Mouse (Mus musculus) forebrain, embryonic 16.5 days (tissue): Measurements from ENCODE around the gene Ccdc114. TPM values are rescaled to one million over a fixed set of nuclear protein-coding genes. Genes with fewer than 3 reads are reported as not detected.

Experiments
- ATAC-seq: fragments of 200-750 bp; cut with Nextera tagmentation; 2 replicates; pipeline ENCODE4 v1.8.0; 2017; ENCODE audit warnings: mild to moderate bottlenecking, moderate library complexity
- H3K27ac ChIP-seq: fragments of 300-500 bp; sonication (generic); 2 replicates; pipeline ENCODE4 v1.5.1; 2014; ENCODE audit warnings: low read length, control low read depth
- H3K27me3 ChIP-seq: fragments of 300-500 bp; sonication (generic); replicated peaks from 2 replicates; pipeline ENCODE4 v1.6.1; 2014; ENCODE audit warnings: low read length; ENCODE audit not compliant: control insufficient read depth, insufficient read depth
- H3K36me3 ChIP-seq: fragments of 300-500 bp; sonication (generic); 2 replicates; pipeline ENCODE4 v1.6.1; 2014; ENCODE audit not compliant: control insufficient read depth, insufficient read depth
- H3K4me1 ChIP-seq: fragments of 300-500 bp; sonication (generic); replicated peaks from 2 replicates; pipeline ENCODE4 v1.6.1; 2014; ENCODE audit warnings: low read length; ENCODE audit not compliant: control insufficient read depth, insufficient read depth
- H3K4me2 ChIP-seq: fragments of 300-500 bp; sonication (generic); 2 replicates; pipeline ENCODE4 v1.6.1; 2014; ENCODE audit warnings: mild to moderate bottlenecking, low read length, control low read depth
- H3K4me3 ChIP-seq: fragments of 300-500 bp; sonication (generic); replicated peaks from 2 replicates; pipeline ENCODE4 v1.5.1; 2014; ENCODE audit warnings: mild to moderate bottlenecking, low read length, control low read depth
- H3K9ac ChIP-seq: fragments of 300-500 bp; sonication (generic); replicated peaks from 2 replicates; pipeline ENCODE4 v1.6.1; 2014; ENCODE audit warnings: low read depth, low read length, control low read depth
- H3K9me3 ChIP-seq: fragments of 300-500 bp; sonication (generic); 2 replicates; pipeline ENCODE4 v1.6.1; 2016; ENCODE audit warnings: low read length; ENCODE audit not compliant: control insufficient read depth
- WGBS: fragments of 180-500 bp; shearing (Covaris S2); extraction: QIAGEN DNeasy Blood & Tissue Kit; methylation state at CpG from one replicate; pipeline ENCODE4 v1.1.7; 2014; 5-methylcytosine and 5-hydroxymethylcytosine counted together
- polyA plus RNA-seq: library from polyadenylated mRNA; unstranded; fragments of >200 nt; fragmentation: Nextera tagmentation; extraction: Ambion mirVana; gene quantifications from 2 replicates; pipeline ENCODE4 v1.2.1, GENCODE M21; 2015

Gene Ccdc114
- polyA plus RNA-seq, 1 experiment from 2014 or later = 4.6 TPM

DNA sequence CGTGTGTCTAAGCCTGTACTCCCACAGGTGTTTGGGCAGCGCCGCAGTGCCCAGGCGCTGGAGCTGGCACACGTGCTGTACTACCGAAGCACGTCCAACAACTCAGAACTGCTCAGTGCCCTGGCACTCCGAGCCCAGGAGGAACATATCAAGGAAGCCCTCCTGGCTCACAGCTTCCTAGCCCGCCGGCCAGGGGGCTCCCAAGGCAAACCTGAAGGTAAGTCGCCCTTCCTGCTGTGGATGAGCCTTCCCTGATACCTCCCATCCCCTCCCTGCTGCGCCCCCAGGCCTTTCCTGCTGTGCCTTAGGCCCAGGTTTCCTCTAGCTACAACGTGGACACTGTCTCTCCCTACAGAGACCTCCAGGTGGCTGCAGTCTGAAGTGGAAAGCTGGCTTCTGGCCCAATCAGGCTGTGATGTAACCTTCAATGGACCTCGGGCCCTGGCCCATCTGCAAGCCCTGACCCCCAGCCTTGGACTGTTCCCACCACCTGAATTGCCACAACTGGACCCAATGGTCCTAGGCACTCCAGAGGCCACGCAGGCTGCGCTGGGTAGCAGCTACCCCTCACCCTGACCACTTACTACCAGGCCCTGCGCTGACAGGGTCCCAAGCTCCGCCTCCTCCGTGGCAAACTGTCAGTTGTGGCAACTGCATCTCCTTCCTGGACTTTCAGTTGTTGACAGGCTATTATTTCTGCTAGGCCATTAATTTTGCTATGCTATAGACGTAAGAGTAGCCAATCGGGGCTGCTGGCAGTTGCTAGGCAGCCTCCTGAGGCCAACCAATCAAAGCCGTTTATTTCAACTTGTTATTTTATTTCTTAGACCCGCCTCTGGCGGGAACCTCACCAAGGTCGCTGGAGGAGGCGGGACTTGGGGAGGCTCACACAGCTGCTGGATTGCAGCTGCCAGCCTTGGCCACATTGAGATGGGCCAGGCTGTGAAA is 7.5 kb upstream of the Ccdc114 start:
- ATAC-seq = peak; percentile 90
- no peaks in the 10 kb centered on the region for H3K9me3 ChIP-seq
- H3K27me3 ChIP-seq = no peaks in the 10 kb centered on the region
- H3K27ac ChIP-seq = peak overlapping the region; percentile 90
- H3K4me2 ChIP-seq = peak overlapping the region; percentile 62
- whole genome bisulfite sequencing = 26% methylated on average over 26 of the region's 26 CpGs
- H3K9ac ChIP-seq = peak overlapping the region; percentile 64
- peaks cover 22% of the 10 kb centered on the region for H3K4me1 ChIP-seq
- H3K4me3 ChIP-seq = peak overlapping the region; percentile 40
- H3K36me3 ChIP-seq = no peaks in the 10 kb centered on the region

GRCm38 (mm10) chr7:45917004-45917704 is 6.7 kb upstream of the Ccdc114 start:
- peak overlapping the region; percentile 90 for H3K27ac ChIP-seq
- H3K9ac ChIP-seq = peak overlapping the region; percentile 64; the same call in 1 of the 2 replicates
- 33% methylated on average over 13 of the region's 13 CpGs for WGBS
- no peak; the same call in 1 of the 2 replicates for ATAC-seq
- H3K9me3 ChIP-seq = no peaks in the 10 kb centered on the region
- no peaks in the 10 kb centered on the region for H3K36me3 ChIP-seq
- H3K4me1 ChIP-seq = peaks cover 22% of the 10 kb centered on the region
- no peaks in the 10 kb centered on the region for H3K27me3 ChIP-seq
- peak overlapping the region; percentile 62 for H3K4me2 ChIP-seq
- peak overlapping the region; percentile 40 for H3K4me3 ChIP-seq

- H3K4me3 ChIP-seq = no peak overlapping the region
- ATAC-seq = no peak
- no peak overlapping the region for H3K4me2 ChIP-seq
- WGBS = 89% methylated on average over 15 of the region's 15 CpGs
- H3K9ac ChIP-seq = no peak overlapping the region
- H3K27me3 ChIP-seq = no peaks in the 10 kb centered on the region
- no peaks in the 10 kb centered on the region for H3K9me3 ChIP-seq
- peaks cover 29% of the 10 kb centered on the region for H3K4me1 ChIP-seq
- peak overlapping the region; percentile 90 for H3K27ac ChIP-seq
- H3K36me3 ChIP-seq = no peaks in the 10 kb centered on the region
These were observed 5.9 kb upstream of the Ccdc114 start for GRCm38 (mm10) chr7:45917926-45918325.

DNA sequence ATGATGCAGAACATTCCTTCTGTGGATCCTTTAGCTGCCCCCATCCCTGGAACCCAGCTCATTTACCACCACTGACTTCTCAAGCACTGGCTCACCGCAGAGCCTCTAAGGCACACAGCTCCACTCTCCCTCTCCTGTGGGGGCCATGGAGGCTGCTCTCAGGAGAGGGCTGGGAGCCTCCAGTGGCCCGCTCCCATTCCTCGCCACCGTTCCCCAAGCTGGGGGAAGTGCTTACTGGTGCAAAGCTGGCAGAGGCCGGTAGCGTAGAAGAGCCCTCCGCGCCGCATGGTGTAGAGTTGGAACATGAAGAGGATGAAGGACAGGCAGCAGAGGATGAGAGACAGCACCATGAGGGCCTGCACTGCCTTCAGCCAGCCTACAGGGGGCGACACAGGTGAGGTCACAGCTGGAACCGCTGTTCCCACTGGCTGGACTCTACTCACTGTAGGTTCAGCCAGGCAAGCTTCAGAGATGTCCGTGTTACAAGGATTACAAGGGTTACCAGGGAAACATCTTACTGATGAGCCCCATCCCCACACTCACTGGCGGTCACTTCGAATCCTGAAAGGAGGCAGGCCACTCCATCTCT is 4.7 kb upstream of the Ccdc114 start:
- Histone ChIP-seq H3K4me2 (no peak overlapping the region), H3K27ac (no peak overlapping the region), H3K9ac (no peak overlapping the region), H3K4me1 (peaks cover 32% of the 10 kb centered on the region), H3K9me3 (no peaks in the 10 kb centered on the region), H3K27me3 (no peaks in the 10 kb centered on the region), H3K4me3 (no peak overlapping the region), H3K36me3 (no peaks in the 10 kb centered on the region)
- no peak for ATAC-seq
- WGBS = 68% methylated on average over 14 of the region's 14 CpGs

DNA sequence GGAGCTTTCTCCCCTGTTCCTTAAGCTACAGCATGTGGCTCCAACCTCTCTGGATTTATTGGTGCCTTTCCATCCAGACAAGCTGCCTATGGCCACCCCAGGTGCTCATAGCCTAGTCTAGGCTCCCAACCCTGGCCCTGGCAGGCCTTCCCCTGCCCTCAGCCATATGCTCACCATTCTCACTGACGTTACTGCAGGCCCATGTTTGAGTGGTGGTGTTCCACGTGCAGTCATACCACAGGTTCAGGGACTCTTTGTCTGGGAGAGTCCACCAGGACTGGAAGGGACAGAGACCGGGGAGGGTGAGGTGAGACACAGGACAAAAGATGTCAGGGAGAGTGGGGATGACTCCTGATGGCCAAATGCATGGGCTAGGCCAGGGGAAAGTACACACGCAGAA is 4.1 kb upstream of the Ccdc114 start:
- peaks cover 32% of the 10 kb centered on the region for H3K4me1 ChIP-seq
- H3K27ac ChIP-seq = no peak overlapping the region
- no peak overlapping the region for H3K4me2 ChIP-seq
- no peaks in the 10 kb centered on the region for H3K27me3 ChIP-seq
- H3K36me3 ChIP-seq = no peaks in the 10 kb centered on the region
- WGBS = 84% methylated on average over 4 of the region's 4 CpGs
- no peaks in the 10 kb centered on the region for H3K9me3 ChIP-seq
- ATAC-seq = no peak
- H3K9ac ChIP-seq = no peak overlapping the region
- no peak overlapping the region for H3K4me3 ChIP-seq

GRCm38 (mm10) chr7:45920583-45921241 is 3.2 kb upstream of the Ccdc114 start:
- Histone ChIP-seq H3K36me3 (no peaks in the 10 kb centered on the region), H3K9ac (no peak overlapping the region), H3K4me1 (peaks cover 31% of the 10 kb centered on the region), H3K9me3 (no peaks in the 10 kb centered on the region), H3K4me2 (no peak overlapping the region), H3K4me3 (no peak overlapping the region), H3K27me3 (no peaks in the 10 kb centered on the region), H3K27ac (no peak overlapping the region)
- ATAC-seq = no peak
- 57% methylated on average over 9 of the region's 9 CpGs for WGBS

GRCm38 (mm10) chr7:45921242-45921621 is 2.6 kb upstream of the Ccdc114 start, which contains the start of gene Emp3:
Emp3 (minus strand) TSS chr7:45921404.
- Histone ChIP-seq H3K4me2 (no peak within 1 kb of the TSS), H3K4me3 (no peak within 1 kb of the TSS), H3K27ac (no peak within 1 kb of the TSS), H3K9ac (no peak within 1 kb of the TSS), H3K9me3 (no peaks in the 10 kb centered on the region), H3K27me3 (no peaks in the 10 kb centered on the region), H3K36me3 (no peaks in the 10 kb centered on the region), H3K4me1 (peaks cover 26% of the 10 kb centered on the region)
- 42% methylated on average over 9 of the region's 9 CpGs for WGBS
- no peak for ATAC-seq

- no peak overlapping the region for H3K4me3 ChIP-seq
- peaks cover 18% of the 10 kb centered on the region for H3K4me1 ChIP-seq
- ATAC-seq = no peak
- H3K9ac ChIP-seq = peak overlapping the region; percentile 56; the same call in 1 of the 2 replicates
- 89% methylated on average over 12 of the region's 12 CpGs for WGBS
- H3K27me3 ChIP-seq = no peaks in the 10 kb centered on the region
- peak overlapping the region; percentile 86; the same call in 1 of the 2 replicates for H3K27ac ChIP-seq
- H3K4me2 ChIP-seq = peak overlapping the region; percentile 74
- H3K9me3 ChIP-seq = no peaks in the 10 kb centered on the region
- no peaks in the 10 kb centered on the region for H3K36me3 ChIP-seq
These were observed 1.8 kb upstream of the Ccdc114 start for GRCm38 (mm10) chr7:45921950-45922600.
